Mouse (Mus musculus) midbrain, embryonic 16.5 days (tissue): Measurements from ENCODE around the gene Nipsnap1. TPM values are rescaled to one million over a fixed set of nuclear protein-coding genes. Genes with fewer than 3 reads are reported as not detected.
A peak's percentile ranks its signal among the peaks of the same experiment; 100 is the strongest.

ENCODE experiments used
- ATAC-seq: fragments of 200-750 bp; cut with Nextera tagmentation; 2 replicates; pipeline ENCODE4 v1.8.0; 2017; ENCODE audit warnings: moderate TSS enrichment
- H3K27ac ChIP-seq: fragments of 300-500 bp; sonication (generic); 2 replicates; pipeline ENCODE4 v1.5.1; 2014; ENCODE audit warnings: mild to moderate bottlenecking, low read length, mixed read lengths
- H3K27me3 ChIP-seq: fragments of 300-500 bp; sonication (generic); 2 replicates; pipeline ENCODE4 v1.6.1; 2014; ENCODE audit warnings: low read depth, low read length, mixed read lengths; ENCODE audit not compliant: control insufficient read depth, insufficient read depth
- H3K36me3 ChIP-seq: fragments of 300-500 bp; sonication (generic); 2 replicates; pipeline ENCODE4 v1.6.1; 2014; ENCODE audit warnings: mild to moderate bottlenecking, low read length, moderate library complexity, mixed read lengths; ENCODE audit not compliant: control insufficient read depth, insufficient read depth
- H3K4me1 ChIP-seq: fragments of 300-500 bp; sonication (generic); 2 replicates; pipeline ENCODE4 v1.6.1; 2014; ENCODE audit warnings: mild to moderate bottlenecking, low read length, mixed read lengths; ENCODE audit not compliant: control insufficient read depth, insufficient read depth
- H3K4me2 ChIP-seq: fragments of 300-500 bp; sonication (generic); 2 replicates; pipeline ENCODE4 v1.6.1; 2014; ENCODE audit warnings: mild to moderate bottlenecking, low read length, mixed read lengths
- H3K4me3 ChIP-seq: fragments of 300-500 bp; sonication (generic); 2 replicates; pipeline ENCODE4 v1.5.1; 2014; ENCODE audit warnings: low read depth, mild to moderate bottlenecking, low read length, moderate library complexity, mixed read lengths
- H3K9ac ChIP-seq: fragments of 300-500 bp; sonication (generic); 2 replicates; pipeline ENCODE4 v1.6.1; 2014; ENCODE audit warnings: low read depth, low read length, mixed read lengths
- H3K9me3 ChIP-seq: fragments of 300-500 bp; sonication (generic); replicated peaks from 2 replicates; pipeline ENCODE4 v1.6.1; 2014; ENCODE audit warnings: mild to moderate bottlenecking, low read length, mixed read lengths; ENCODE audit not compliant: control insufficient read depth, poor library complexity, severe bottlenecking
- WGBS: fragments of 180-500 bp; shearing (Covaris S2); extraction: QIAGEN DNeasy Blood & Tissue Kit; methylation state at CpG from one replicate; pipeline ENCODE4 v1.1.7; 2014; 5-methylcytosine and 5-hydroxymethylcytosine counted together
- polyA plus RNA-seq: library from polyadenylated mRNA; unstranded; fragments of >200 nt; fragmentation: Nextera tagmentation; extraction: Ambion mirVana; gene quantifications from 2 replicates; pipeline ENCODE4 v1.2.1, GENCODE M21; 2015

The Nipsnap1 gene
- polyA plus RNA-seq, 1 experiment from 2014 or later = 146 TPM

GRCm38 (mm10) chr11:4894848-4895816, 21.4 kb downstream of the Nipsnap1 start, which contains the start of gene Thoc5:
Gene Thoc5, plus strand, starts transcription at chr11:4895320.
- peak; percentile 94 for ATAC-seq
- peak within 1 kb of the TSS; percentile 71 for H3K4me2 ChIP-seq
- no peaks in the 10 kb centered on the region for H3K9me3 ChIP-seq
- H3K9ac ChIP-seq = peak within 1 kb of the TSS; percentile 87
- no peaks in the 10 kb centered on the region for H3K27me3 ChIP-seq
- peaks cover 15% of the 10 kb centered on the region for H3K36me3 ChIP-seq
- WGBS = 3% methylated on average over 52 of the region's 52 CpGs
- peak within 1 kb of the TSS; percentile 86 for H3K4me3 ChIP-seq
- peaks cover 9% of the 10 kb centered on the region for H3K4me1 ChIP-seq
- peak within 1 kb of the TSS; percentile 88 for H3K27ac ChIP-seq

GRCm38 (mm10) chr11:4900437-4900836, 26.7 kb downstream of the Nipsnap1 start:
- no peak overlapping the region for H3K27ac ChIP-seq
- peaks cover 6% of the 10 kb centered on the region for H3K4me1 ChIP-seq
- no peak for ATAC-seq
- no peak overlapping the region for H3K9ac ChIP-seq
- H3K36me3 ChIP-seq = peaks cover 27% of the 10 kb centered on the region
- no peaks in the 10 kb centered on the region for H3K27me3 ChIP-seq
- H3K9me3 ChIP-seq = no peaks in the 10 kb centered on the region
- no peak overlapping the region for H3K4me3 ChIP-seq
- 73% methylated on average over 5 of the region's 5 CpGs for WGBS
- no peak overlapping the region for H3K4me2 ChIP-seq

- H3K4me1 ChIP-seq = no peaks in the 10 kb centered on the region
- H3K9me3 ChIP-seq = no peaks in the 10 kb centered on the region
- peaks cover 30% of the 10 kb centered on the region for H3K36me3 ChIP-seq
- H3K4me3 ChIP-seq = no peak overlapping the region
- ATAC-seq = no peak
- WGBS = 80% methylated on average over 6 of the region's 6 CpGs
- H3K27ac ChIP-seq = no peak overlapping the region
- H3K9ac ChIP-seq = no peak overlapping the region
- no peak overlapping the region for H3K4me2 ChIP-seq
- H3K27me3 ChIP-seq = no peaks in the 10 kb centered on the region
Observed at GRCm38 (mm10) chr11:4901956-4902355, 28.2 kb downstream of the Nipsnap1 start.

GRCm38 (mm10) chr11:4906231-4906630, 32.5 kb downstream of the Nipsnap1 start:
- no peak for ATAC-seq
- Histone ChIP-seq H3K4me1 (no peaks in the 10 kb centered on the region), H3K27ac (no peak overlapping the region), H3K4me2 (no peak overlapping the region), H3K27me3 (no peaks in the 10 kb centered on the region), H3K9ac (no peak overlapping the region), H3K9me3 (no peaks in the 10 kb centered on the region), H3K4me3 (no peak overlapping the region), H3K36me3 (peaks cover 25% of the 10 kb centered on the region)
- 94% methylated on average over 6 of the region's 6 CpGs for WGBS

DNA sequence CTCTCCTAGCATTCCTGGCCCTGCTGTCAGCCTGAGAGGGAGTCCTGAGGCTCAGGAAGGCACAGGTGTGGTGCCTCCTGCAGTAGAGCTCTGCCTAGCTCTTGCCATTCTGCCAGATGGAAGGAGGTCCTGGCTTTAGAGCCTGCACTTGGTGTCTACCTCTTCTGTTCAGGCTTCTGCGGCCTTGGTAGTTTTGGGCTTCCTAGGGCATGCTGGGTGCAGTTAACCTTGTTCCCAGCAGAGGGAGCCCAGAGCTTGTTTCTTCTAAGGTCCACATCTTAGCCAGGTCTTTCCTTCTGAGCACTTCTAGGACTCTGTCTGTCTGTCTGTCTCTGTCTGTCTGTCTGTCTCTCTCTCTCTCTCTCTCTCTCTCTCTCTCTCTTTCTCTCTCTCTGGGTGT, 42.3 kb downstream of the Nipsnap1 start:
- WGBS = 50% methylated on average over 1 of the region's 1 CpGs
- ATAC-seq = peak; percentile 48; the same call in 1 of the 2 replicates

DNA sequence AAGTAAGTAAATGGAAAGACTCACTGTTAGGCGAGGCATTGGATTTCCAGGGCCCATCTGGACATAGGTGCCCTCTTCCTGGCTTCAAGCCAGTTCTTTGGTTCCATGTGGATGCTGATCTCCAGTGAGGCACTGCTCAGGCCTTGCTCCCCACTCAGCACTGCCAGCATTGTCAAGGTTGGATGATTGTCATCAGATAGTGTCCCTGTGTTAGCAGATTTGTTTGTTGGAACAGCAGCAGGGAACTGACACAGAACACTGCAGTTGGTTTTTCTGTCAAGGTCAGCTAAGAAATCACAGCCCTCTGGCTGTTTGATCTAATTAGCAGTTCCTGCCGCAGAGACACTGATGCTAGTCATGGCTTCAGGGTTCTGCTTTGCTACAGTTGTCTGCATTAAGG, 47.5 kb downstream of the Nipsnap1 start:
- Histone ChIP-seq H3K4me3 (no peak overlapping the region), H3K27me3 (no peaks in the 10 kb centered on the region), H3K9me3 (no peaks in the 10 kb centered on the region), H3K36me3 (peaks cover 61% of the 10 kb centered on the region), H3K4me1 (no peaks in the 10 kb centered on the region), H3K9ac (no peak overlapping the region), H3K4me2 (no peak overlapping the region), H3K27ac (no peak overlapping the region)
- WGBS = 87% methylated on average over 2 of the region's 2 CpGs
- ATAC-seq = no peak

More for the DNA sequence above, 42.3 kb downstream of the Nipsnap1 start:
- no peaks in the 10 kb centered on the region for H3K4me1 ChIP-seq
- H3K9ac ChIP-seq = no peak overlapping the region
- no peak overlapping the region for H3K4me2 ChIP-seq
- H3K27ac ChIP-seq = no peak overlapping the region
- no peaks in the 10 kb centered on the region for H3K9me3 ChIP-seq
- peaks cover 57% of the 10 kb centered on the region for H3K36me3 ChIP-seq
- H3K4me3 ChIP-seq = no peak overlapping the region
- H3K27me3 ChIP-seq = no peaks in the 10 kb centered on the region

- H3K27me3 ChIP-seq = no peaks in the 10 kb centered on the region
- no peak overlapping the region for H3K4me3 ChIP-seq
- H3K9me3 ChIP-seq = no peaks in the 10 kb centered on the region
- no peak overlapping the region for H3K27ac ChIP-seq
- ATAC-seq = no peak
- no peaks in the 10 kb centered on the region for H3K4me1 ChIP-seq
- H3K36me3 ChIP-seq = peaks cover 66% of the 10 kb centered on the region
- WGBS = 96% methylated on average over 7 of the region's 7 CpGs
- H3K9ac ChIP-seq = no peak overlapping the region
- H3K4me2 ChIP-seq = no peak overlapping the region
Observed at GRCm38 (mm10) chr11:4921751-4922150, 48.0 kb downstream of the Nipsnap1 start.

- Histone ChIP-seq H3K9ac (no peak overlapping the region), H3K27ac (no peak overlapping the region), H3K4me1 (peaks cover 6% of the 10 kb centered on the region; the same call in 1 of the 2 replicates), H3K9me3 (no peaks in the 10 kb centered on the region), H3K4me2 (no peak overlapping the region), H3K36me3 (peaks cover 40% of the 10 kb centered on the region), H3K4me3 (no peak overlapping the region), H3K27me3 (no peaks in the 10 kb centered on the region)
- WGBS = 93% methylated on average over 3 of the region's 3 CpGs
- ATAC-seq = no peak
Observed at GRCm38 (mm10) chr11:4927224-4927623, 53.5 kb downstream of the Nipsnap1 start.

- no peak overlapping the region; the same call in 1 of the 2 replicates for H3K4me2 ChIP-seq
Observed at GRCm38 (mm10) chr11:4931009-4931601, 57.4 kb downstream of the Nipsnap1 start.

More at GRCm38 (mm10) chr11:4931009-4931601, 57.4 kb downstream of the Nipsnap1 start:
- Histone ChIP-seq H3K36me3 (peaks cover 13% of the 10 kb centered on the region; the same call in 1 of the 2 replicates), H3K4me3 (no peak overlapping the region), H3K9me3 (no peaks in the 10 kb centered on the region), H3K9ac (0 out of 2 replicates have a peak overlapping the region, but pooled peaks have one; percentile 38), H3K27me3 (no peaks in the 10 kb centered on the region), H3K4me1 (peaks cover 6% of the 10 kb centered on the region; the same call in 1 of the 2 replicates), H3K27ac (peak overlapping the region; percentile 64)
- WGBS = 33% methylated on average over 1 of the region's 1 CpGs
- peak; percentile 51; the same call in 1 of the 2 replicates for ATAC-seq
